Comparison of ENCODE assay signal across 12 mouse cellular contexts in the genomic region with DNA sequence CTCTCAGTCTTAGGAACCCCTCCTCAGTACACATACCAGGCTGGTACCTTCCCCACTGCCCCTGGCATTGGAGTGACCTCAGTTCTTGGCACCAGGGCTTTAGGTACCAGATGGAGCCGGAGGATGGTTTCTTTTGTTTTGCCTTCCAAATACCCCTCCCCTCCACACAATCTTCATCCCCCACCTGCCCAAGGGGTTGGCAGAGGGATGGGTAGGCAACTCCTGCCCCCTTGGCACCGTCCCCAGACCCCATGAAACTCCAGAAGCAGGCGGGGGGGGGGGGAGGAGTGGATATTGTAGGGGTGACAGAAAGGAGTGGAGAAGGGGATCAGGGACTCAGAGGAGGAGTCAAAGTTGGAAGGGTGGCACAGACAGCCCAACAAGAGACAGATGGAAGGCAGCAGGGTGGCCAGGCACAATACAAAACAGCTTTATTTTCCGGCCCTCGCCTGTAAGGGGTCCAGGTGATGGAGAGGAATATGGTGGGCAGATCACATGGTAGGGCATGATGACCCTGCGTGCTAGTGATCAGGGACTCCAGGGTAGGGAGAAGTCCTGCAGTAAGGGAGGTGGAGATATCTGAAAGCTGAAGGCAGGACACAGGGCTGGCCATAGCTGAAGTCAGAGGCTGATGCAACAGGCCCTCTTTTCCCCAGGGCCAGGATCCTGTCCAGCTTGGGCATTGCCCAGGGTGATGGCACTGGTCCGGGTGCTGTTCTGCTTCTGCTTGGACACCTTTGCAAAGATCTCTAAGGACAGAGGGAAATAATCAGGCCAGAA. TPM values are rescaled to one million over a fixed set of nuclear protein-coding genes. Genes with fewer than 3 reads are reported as not detected.
DNase-seq lines count a peak whose midpoint lies in the region; ATAC-seq and TF ChIP-seq lines count a peak whose summit lies in the region.
"Had no signal": no experiment of that assay in that cellular context is flagged by ENCODE, and none has a peak within 500 bp of the region (broad histone marks: within the 10 kb centered on the region; RNA-seq: fewer than 3 reads in every experiment).

No protein-coding gene starts in this region.

- no peak for TF ChIP-seq CTCF in brain, embryonic 14.5 days (IDR thresholded peaks at IDR 0.05; ENCODE audit: borderline replicate concordance, extremely low read depth, insufficient read depth, insufficient read length)
- no peak for TF ChIP-seq CTCF in liver, postnatal 0 days (IDR thresholded peaks at IDR 0.05; ENCODE audit: low read depth)

- H3K4me2 ChIP-seq in forebrain, embryonic 12.5 days = no peak overlapping the region
- no peak overlapping the region for H3K4me2 ChIP-seq in limb, embryonic 15.5 days
- no peak overlapping the region for H3K4me2 ChIP-seq in liver, postnatal 0 days (ENCODE audit: low read depth, low read length)
- H3K4me2 ChIP-seq: stomach, embryonic 15.5 days had no signal

- peak overlapping the region; percentile 78 for H3K27ac ChIP-seq in forebrain, embryonic 12.5 days
- H3K27ac ChIP-seq in limb, embryonic 15.5 days = peak overlapping the region; percentile 30; the same call in 1 of the 2 replicates
- H3K27ac ChIP-seq in liver, postnatal 0 days (ENCODE audit: low read depth) = no peak overlapping the region
- H3K27ac ChIP-seq: stomach, embryonic 15.5 days had no signal

- H3K36me3 ChIP-seq in forebrain, embryonic 12.5 days (replicated peaks) = peaks cover 40% of the 10 kb centered on the region
- H3K36me3 ChIP-seq in limb, embryonic 15.5 days = peaks cover 39% of the 10 kb centered on the region
- H3K36me3 ChIP-seq in liver, postnatal 0 days (replicated peaks; ENCODE audit: insufficient read depth, low read length) = no peaks in the 10 kb centered on the region

- TF ChIP-seq POLR2A in brain, embryonic 14.5 days (IDR thresholded peaks at IDR 0.05; ENCODE audit: borderline replicate concordance, extremely low read depth, insufficient read depth, insufficient read length, poor library complexity, severe bottlenecking) = no peak

- H3K4me1 ChIP-seq in forebrain, embryonic 12.5 days = peaks cover 59% of the 10 kb centered on the region
- peaks cover 40% of the 10 kb centered on the region for H3K4me1 ChIP-seq in limb, embryonic 15.5 days
- peaks cover 2% of the 10 kb centered on the region for H3K4me1 ChIP-seq in liver, postnatal 0 days (ENCODE audit: insufficient read depth)

- peak overlapping the region; percentile 30; the same call in 1 of the 2 replicates for H3K9ac ChIP-seq in forebrain, embryonic 12.5 days
- H3K9ac ChIP-seq in limb, embryonic 15.5 days = no peak overlapping the region
- H3K9ac ChIP-seq in liver, postnatal 0 days (replicated peaks) = no peak overlapping the region
- H3K9ac ChIP-seq: stomach, embryonic 15.5 days had no signal

- no peak overlapping the region for H3K4me3 ChIP-seq in forebrain, embryonic 12.5 days (replicated peaks)
- no peak overlapping the region for H3K4me3 ChIP-seq in limb, embryonic 15.5 days
- H3K4me3 ChIP-seq in liver, postnatal 0 days (ENCODE audit: low read depth, low read length) = no peak overlapping the region
- H3K4me3 ChIP-seq: stomach, embryonic 15.5 days had no signal

- peak; percentile 61 for DNase-seq in adrenal gland, postnatal 14 days
- no peak for DNase-seq in adrenal gland, adult (ENCODE audit: inconsistent age in 2 of 2, low spot score in 1 of 2)
- DNase-seq in brain, embryonic 14.5 days (ENCODE audit: low read depth) = peak; percentile 89
- DNase-seq in ovary, adult 18-20 months (ENCODE audit: low spot score) = no peak
- no peak for DNase-seq in liver, postnatal 0 days
- no peak for DNase-seq in layer of hippocampus, postnatal 14 days (ENCODE audit: low spot score in 2 of 2)
- DNase-seq: lung, postnatal 36 days had no signal

- ATAC-seq in forebrain, embryonic 12.5 days (ENCODE audit: low FRiP score) = no peak
- ATAC-seq in limb, embryonic 15.5 days (ENCODE audit: insufficient number of reproducible peaks, low FRiP score, low TSS enrichment, low read depth) = no peak
- ATAC-seq in liver, postnatal 0 days = no peak
- ATAC-seq: intestine, embryonic 16.5 days had no signal

- TF ChIP-seq EP300 in liver, postnatal 0 days (IDR thresholded peaks at IDR 0.05; ENCODE audit: low read depth) = no peak

- no peaks in the 10 kb centered on the region for H3K9me3 ChIP-seq in forebrain, embryonic 12.5 days
- no peaks in the 10 kb centered on the region for H3K9me3 ChIP-seq in limb, embryonic 15.5 days
- no peaks in the 10 kb centered on the region for H3K9me3 ChIP-seq in liver, postnatal 0 days (ENCODE audit: low read length)
- H3K9me3 ChIP-seq: stomach, embryonic 15.5 days had no signal

- WGBS in forebrain, embryonic 12.5 days = 72% methylated on average over 7 of the region's 7 CpGs
- 63% methylated on average over 7 of the region's 7 CpGs for WGBS in limb, embryonic 15.5 days
- 80% methylated on average over 7 of the region's 7 CpGs for WGBS in liver, postnatal 0 days (ENCODE audit: insufficient replicate concordance)

- H3K27me3 ChIP-seq in forebrain, embryonic 12.5 days = no peaks in the 10 kb centered on the region
- H3K27me3 ChIP-seq in limb, embryonic 15.5 days = no peaks in the 10 kb centered on the region
- no peaks in the 10 kb centered on the region for H3K27me3 ChIP-seq in liver, postnatal 0 days (ENCODE audit: insufficient read depth, low read length)
- H3K27me3 ChIP-seq: stomach, embryonic 15.5 days had no signal

RNA-seq across cellular contexts. Expression of a gene that starts 6.3 kb away (rescaled TPM):
- not detected in 2 replicates for total RNA-seq in adrenal gland, postnatal 14 days (2021)
- polyA plus RNA-seq in brain, embryonic 14.5 days (2012; rRNA removed) = 1.7 and 2.4 TPM in 2 replicates
- polyA plus RNA-seq in forebrain, embryonic 12.5 days (2016; fragmentation: Nextera tagmentation; extraction: Ambion mirVana) = 0.82 and 1.2 TPM in 2 replicates
- polyA plus RNA-seq in limb, embryonic 15.5 days (2015; fragmentation: Nextera tagmentation; extraction: Ambion mirVana) = 144 and 148 TPM in 2 replicates
- polyA plus RNA-seq in liver, postnatal 0 days (2015; fragmentation: Nextera tagmentation; extraction: Ambion mirVana) = 0.13 and 0.29 TPM in 2 replicates
- total RNA-seq in layer of hippocampus, postnatal 14 days (2021) = not detected
- total RNA-seq: left cerebral cortex, postnatal 10 days had no signal

RNA-seq across cellular contexts. Expression of a gene that starts 9.6 kb away (rescaled TPM):
- total RNA-seq in adrenal gland, postnatal 14 days (2021) = 4.2 and 4.4 TPM in 2 replicates
- polyA plus RNA-seq in brain, embryonic 14.5 days (2012; rRNA removed) = 93.2 and 103 TPM in 2 replicates
- polyA plus RNA-seq in forebrain, embryonic 12.5 days (2016; fragmentation: Nextera tagmentation; extraction: Ambion mirVana) = 51.0 and 53.2 TPM in 2 replicates
- 17.6 and 21.0 TPM in 2 replicates for polyA plus RNA-seq in limb, embryonic 15.5 days (2015; fragmentation: Nextera tagmentation; extraction: Ambion mirVana)
- polyA plus RNA-seq in liver, postnatal 0 days (2015; fragmentation: Nextera tagmentation; extraction: Ambion mirVana) = 0.37 and 0.51 TPM in 2 replicates
- total RNA-seq in layer of hippocampus, postnatal 14 days (2021) = 10 to 100 TPM in 1 of 2 experiments, 1 to 10 TPM in 1; 9.0 to 10.7 TPM

RNA-seq across cellular contexts. Expression of a gene that starts 11.1 kb away (rescaled TPM):
- 133 and 138 TPM in 2 replicates for total RNA-seq in adrenal gland, postnatal 14 days (2021)
- polyA plus RNA-seq in brain, embryonic 14.5 days (2012; rRNA removed) = 121 and 122 TPM in 2 replicates
- 137 and 138 TPM in 2 replicates for polyA plus RNA-seq in forebrain, embryonic 12.5 days (2016; fragmentation: Nextera tagmentation; extraction: Ambion mirVana)
- 194 and 207 TPM in 2 replicates for polyA plus RNA-seq in limb, embryonic 15.5 days (2015; fragmentation: Nextera tagmentation; extraction: Ambion mirVana)
- polyA plus RNA-seq in liver, postnatal 0 days (2015; fragmentation: Nextera tagmentation; extraction: Ambion mirVana) = 104 and 106 TPM in 2 replicates
- total RNA-seq in layer of hippocampus, postnatal 14 days (2021) = 100 to 1,000 TPM in 1 of 2 experiments, 10 to 100 TPM in 1; 96.1 to 113 TPM

RNA-seq across cellular contexts. Expression of a gene that starts 11.7 kb away (rescaled TPM):
- 70.3 and 75.3 TPM in 2 replicates for total RNA-seq in adrenal gland, postnatal 14 days (2021)
- polyA plus RNA-seq in brain, embryonic 14.5 days (2012; rRNA removed) = 108 and 113 TPM in 2 replicates
- polyA plus RNA-seq in forebrain, embryonic 12.5 days (2016; fragmentation: Nextera tagmentation; extraction: Ambion mirVana) = 64.1 and 64.4 TPM in 2 replicates
- 39.6 and 44.1 TPM in 2 replicates for polyA plus RNA-seq in limb, embryonic 15.5 days (2015; fragmentation: Nextera tagmentation; extraction: Ambion mirVana)
- 12.5 and 13.5 TPM in 2 replicates for polyA plus RNA-seq in liver, postnatal 0 days (2015; fragmentation: Nextera tagmentation; extraction: Ambion mirVana)
- total RNA-seq in layer of hippocampus, postnatal 14 days (2021) = 10 to 100 TPM; 77.3 to 81.8 TPM

RNA-seq across cellular contexts. Expression of a gene that starts 32.1 kb away (rescaled TPM):
- 97.6 and 99.3 TPM in 2 replicates for total RNA-seq in adrenal gland, postnatal 14 days (2021)
- 33.2 and 39.5 TPM in 2 replicates for polyA plus RNA-seq in brain, embryonic 14.5 days (2012; rRNA removed)
- 23.2 and 25.8 TPM in 2 replicates for polyA plus RNA-seq in forebrain, embryonic 12.5 days (2016; fragmentation: Nextera tagmentation; extraction: Ambion mirVana)
- polyA plus RNA-seq in limb, embryonic 15.5 days (2015; fragmentation: Nextera tagmentation; extraction: Ambion mirVana) = 635 and 751 TPM in 2 replicates
- 68.4 and 73.4 TPM in 2 replicates for polyA plus RNA-seq in liver, postnatal 0 days (2015; fragmentation: Nextera tagmentation; extraction: Ambion mirVana)
- total RNA-seq in layer of hippocampus, postnatal 14 days (2021) = 10 to 100 TPM; 42.0 to 49.3 TPM

Comparison
In these comparisons a context has a peak if more than half of its experiments do, and no peak if none do; other contexts are left out.
1. DNase-seq: peak in adrenal gland, postnatal 14 days (single experiment) and brain, embryonic 14.5 days (single experiment); none in adrenal gland, adult (0 of 2), ovary, adult 18-20 months (single experiment), liver, postnatal 0 days (single experiment) and layer of hippocampus, postnatal 14 days (0 of 2).
2. RNA of a gene that starts 6.3 kb away (polyA plus RNA-seq): 144 to 148 TPM in limb, embryonic 15.5 days; 1.7 to 2.4 TPM in brain, embryonic 14.5 days, 0.82 to 1.2 TPM in forebrain, embryonic 12.5 days and 0.13 to 0.29 TPM in liver, postnatal 0 days; every median in the first group is over 10 times any median in the second.
3. RNA of a gene that starts 9.6 kb away (polyA plus RNA-seq): 93.2 to 103 TPM in brain, embryonic 14.5 days, 51.0 to 53.2 TPM in forebrain, embryonic 12.5 days and 17.6 to 21.0 TPM in limb, embryonic 15.5 days; 0.37 to 0.51 TPM in liver, postnatal 0 days; every median in the first group is over 10 times any median in the second.